Mouse (Mus musculus) heart, adult 18-20 months (tissue): ENCODE measurements at regions not wholly inside any gene's neighbourhood (a gene's known extent, or its start where the extent isn't known, plus 50 kb on each side); places are given as distances from the start of the nearest gene placed in this dataset.

Source experiments
- DNase-seq, 2 experiments: peaks; one replicate each; pipeline ENCODE4 v3.0.0; 2021 to 2022; ENCODE audit warnings: mixed read lengths in 1 of 2

DNA sequence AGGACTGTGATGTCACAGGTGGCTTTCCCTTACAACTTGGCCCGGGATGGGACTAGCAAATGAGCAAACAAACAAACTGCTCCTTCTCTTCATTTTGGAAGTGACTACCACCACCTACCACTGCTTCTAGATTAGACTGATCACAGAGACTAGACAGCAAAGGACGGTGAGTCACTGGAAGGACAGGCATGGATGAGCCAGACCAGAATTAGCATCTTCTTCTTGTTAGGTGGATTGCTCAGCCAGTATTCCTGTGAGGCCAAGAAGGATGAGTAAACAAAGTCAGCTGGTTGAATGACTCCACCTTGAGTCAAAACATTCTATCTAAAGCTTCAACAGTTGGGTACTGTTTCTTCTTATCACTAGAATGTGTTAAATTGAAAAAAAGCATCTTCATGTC lies 385.1 kb upstream of the Mon1b start:
- no peak for DNase-seq

DNA sequence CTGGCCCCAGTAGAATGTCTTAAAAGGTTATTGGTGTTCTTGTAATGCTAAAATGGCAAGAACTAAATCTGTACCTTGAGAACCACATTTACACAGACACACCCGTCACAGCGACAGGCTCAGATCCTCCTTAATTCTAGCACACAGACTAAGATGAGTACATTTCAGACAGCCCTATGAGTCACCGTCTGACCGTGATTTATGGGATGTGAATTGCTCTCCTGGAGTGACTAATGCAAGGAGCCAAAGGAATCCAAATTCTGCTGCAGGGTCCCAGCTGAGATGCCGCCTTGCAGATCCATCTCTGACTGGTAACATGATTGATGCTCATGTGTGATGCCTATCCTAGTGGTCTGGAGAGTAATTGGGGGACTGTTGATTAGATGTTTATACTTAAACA lies 381.3 kb upstream of the Mon1b start:
- no peak for DNase-seq

DNA sequence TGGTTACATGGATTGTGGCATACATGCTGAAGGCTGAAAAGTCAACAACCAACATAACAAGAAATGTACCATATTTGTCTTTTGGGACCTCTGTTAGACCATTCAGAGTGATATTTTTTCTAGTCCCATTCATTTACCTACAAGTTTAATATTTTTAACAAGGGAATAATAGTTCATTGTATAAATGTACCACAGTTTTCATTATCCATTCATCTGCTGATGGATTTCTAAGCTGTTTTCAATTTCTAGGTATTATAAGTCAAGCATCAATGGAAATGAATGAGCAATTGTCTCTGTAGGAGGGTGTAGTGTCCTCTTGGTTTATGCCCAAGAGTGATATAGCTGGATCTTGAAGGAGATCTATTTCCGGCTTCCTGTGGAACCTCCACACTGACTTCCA lies 375.9 kb upstream of the Mon1b start:
- DNase-seq = no peak

DNA sequence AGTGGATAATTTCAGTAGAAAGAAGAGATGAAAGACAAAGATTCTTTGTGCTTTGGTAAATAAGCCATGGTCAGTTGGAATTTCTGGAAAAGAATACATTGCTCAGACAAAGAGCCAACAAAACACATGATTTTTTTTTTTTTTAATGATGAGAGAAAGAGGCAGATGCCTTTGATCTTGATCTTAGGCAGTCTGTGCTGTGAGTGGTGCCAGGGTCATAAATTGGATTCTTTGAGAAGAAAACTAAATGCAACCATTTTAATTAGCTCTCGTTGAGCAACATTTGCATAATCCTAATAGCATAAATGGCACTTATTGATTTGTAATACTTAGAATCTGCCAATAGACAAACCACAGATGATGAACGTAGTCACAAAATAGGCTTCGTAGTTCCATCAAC lies 372.1 kb upstream of the Mon1b start:
- no peak for DNase-seq

DNA sequence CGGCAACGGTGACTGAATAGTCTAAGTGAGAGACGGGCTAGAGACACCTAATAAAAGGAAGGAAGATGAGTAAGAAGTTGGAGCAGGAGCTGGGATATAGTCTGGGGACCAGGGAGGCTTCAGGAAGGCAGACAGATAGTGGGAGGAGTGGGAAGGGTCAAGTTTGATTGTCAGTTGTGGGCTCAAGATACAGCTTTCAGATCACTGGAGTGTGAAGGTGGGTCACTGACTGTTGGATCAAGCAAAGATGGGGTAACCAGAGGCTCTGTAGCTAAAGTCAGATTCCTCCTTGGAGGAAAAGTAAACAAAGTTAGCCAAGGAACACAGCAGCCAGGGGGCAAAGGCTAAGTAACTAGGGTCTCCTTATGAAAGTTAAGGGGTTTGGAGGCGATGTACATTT lies 364.1 kb upstream of the Mon1b start:
- DNase-seq = no peak

DNA sequence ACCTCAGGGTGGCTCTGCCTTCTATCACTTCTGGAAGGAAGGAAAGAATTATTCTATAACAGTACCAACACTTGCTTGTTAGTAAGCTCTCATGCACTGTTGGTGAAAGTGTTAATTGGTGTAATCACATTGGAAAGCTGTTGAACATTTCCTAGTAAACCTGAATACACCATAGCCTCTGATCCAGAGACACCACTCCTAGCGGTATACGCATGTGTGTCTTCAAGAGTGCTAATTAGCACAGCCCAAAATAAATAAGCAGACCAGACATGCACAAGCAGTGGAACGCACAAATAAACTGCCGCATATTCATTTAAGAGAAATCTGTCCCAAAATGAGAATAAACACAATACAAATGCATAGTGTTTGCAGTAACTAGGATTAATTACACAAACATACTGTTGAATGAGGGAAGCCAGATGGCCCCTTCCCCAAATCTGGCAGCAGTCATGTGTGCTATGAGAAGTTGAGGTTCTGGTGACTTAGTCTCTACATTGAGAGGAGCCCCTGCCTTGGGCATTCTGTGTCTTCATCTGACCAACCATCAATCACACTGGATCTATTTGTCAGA lies 335.0 kb upstream of the Mon1b start:
- no peak for DNase-seq

DNA sequence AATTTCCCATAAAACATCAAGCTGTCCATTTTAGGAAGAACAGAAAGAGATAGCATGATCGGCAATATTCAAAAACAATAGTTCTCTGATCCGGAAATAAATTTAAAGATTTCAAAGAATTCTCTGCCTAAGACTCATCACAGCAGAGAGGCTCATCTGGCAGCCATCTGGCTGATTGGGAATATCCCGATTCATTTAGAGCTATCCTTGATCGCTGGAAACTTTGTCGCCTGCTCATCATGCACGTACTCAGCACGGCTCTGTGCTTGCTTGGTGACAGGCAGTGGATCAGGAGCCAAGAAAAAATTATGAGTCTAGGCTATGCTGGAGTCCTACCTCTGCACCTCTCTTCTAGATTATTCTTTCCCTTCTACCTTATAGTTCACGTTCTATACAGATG lies 332.0 kb upstream of the Mon1b start:
- no peak for DNase-seq

DNA sequence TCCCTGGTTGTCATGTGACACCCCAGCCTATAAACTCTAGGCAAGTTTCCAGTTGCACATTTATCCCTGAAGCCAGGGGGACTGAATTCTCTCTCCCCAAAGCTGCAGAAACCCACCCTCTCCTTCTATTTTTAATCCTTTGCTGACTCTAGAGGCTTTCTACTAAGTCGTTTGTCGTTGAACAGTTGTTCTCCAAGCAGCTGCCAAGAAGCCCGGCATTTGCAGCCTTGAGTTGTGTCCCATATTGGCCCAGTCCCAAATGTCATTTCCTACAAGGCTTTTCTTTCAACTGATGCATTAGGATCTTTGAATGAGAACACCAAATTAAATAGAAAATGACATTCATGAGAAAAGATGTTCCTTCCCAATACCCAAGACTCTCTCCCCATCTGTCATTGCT lies 318.2 kb upstream of the Mon1b start:
- no peak for DNase-seq

DNA sequence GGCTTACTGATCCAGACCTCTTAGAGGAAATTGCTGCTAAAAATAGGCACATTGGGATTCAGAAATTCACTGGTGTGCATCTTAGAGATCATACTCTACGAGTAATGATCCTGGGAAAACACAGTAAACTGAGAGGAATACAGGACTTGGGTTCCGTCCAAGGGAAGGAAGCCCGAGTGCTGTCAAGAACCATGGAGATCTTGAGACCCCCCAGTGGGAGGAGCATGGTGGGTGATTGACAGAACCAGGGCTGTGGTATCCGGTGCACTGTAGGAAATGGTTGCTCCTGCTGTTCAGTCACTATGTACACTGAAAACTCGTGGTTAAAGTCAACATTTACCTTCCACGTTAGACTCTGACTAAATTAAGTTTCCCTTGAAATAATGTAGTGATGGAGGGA lies 303.8 kb upstream of the Mon1b start:
- no peak for DNase-seq

DNA sequence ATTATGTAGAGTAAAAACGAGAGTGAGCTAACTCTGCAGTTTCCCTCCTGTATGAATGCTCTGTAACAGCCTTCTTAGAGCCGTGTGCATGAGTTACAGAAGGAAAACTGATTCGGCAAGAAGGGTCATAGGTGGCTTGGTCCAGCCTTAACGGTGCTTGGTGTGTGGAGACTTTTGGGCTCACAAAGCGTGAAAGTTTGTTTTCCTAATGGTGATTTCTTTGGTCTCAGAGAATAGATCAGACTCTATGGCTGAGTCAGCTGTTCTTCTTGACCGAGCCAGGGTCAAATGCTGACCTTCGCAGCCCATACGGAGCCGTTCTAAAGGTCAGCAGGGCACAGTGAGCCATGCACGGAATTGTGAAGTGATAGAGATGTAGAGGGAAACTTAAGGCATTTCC lies 294.1 kb upstream of the Mon1b start:
- no peak for DNase-seq

DNA sequence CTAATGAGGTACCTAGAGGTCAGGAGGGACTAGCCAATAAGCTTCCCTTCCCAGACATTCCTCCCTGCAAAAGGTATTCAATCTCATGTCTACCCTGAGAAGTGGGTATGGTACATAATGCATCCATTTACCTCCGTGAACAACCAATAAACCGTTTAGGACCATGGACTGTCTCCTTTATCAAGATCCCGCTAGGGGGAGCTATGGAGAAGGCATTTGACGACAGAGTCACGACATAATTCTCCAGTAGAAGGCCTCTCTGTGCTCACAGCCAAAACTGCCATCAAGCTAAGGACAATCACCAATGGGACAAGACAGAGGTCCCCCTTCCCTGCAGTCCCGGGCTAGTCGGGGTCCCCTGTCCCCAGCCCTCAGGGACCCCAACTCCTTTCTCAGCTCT lies 273.5 kb upstream of the Mon1b start:
- DNase-seq = peak in 1 of 2 experiments; percentile 6

DNA sequence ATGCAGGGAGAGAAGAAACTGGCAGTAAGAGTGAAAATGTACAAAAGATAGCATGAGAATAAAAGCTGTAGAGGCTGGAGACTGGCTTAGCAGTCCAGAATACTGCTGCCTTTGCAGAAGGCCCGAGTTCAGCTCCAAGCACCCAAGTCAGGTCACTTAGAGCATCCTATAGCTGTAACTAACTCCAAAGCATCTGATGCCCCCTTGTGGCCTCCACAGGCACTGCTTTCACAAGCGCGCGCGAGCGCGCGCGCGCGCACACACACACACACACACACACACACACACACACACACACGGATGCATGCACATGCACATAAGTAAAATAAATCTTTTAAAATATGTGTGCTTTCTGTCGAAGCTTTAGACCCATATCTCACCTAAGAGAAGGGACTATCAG lies 271.2 kb upstream of the Mon1b start:
- no peak for DNase-seq

DNA sequence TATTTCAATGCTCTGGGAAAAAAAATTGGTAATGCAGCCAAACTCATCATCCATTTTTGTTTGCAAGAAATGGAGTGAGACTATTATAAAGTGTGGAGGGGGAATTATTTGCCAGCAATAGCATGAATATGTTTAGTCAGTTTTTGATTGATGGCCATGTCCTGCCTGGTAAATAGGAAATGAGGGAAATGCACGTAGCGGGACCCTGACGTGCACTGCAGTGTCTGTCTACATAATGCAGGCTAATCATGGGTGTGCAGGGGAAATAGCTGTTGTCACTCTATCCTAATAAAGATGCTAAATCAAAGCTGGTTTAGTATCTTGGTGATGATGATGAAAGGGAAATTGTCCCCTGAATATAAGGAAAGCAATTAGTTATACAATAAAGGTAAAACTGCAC lies 251.9 kb upstream of the Mon1b start:
- DNase-seq = no peak

DNA sequence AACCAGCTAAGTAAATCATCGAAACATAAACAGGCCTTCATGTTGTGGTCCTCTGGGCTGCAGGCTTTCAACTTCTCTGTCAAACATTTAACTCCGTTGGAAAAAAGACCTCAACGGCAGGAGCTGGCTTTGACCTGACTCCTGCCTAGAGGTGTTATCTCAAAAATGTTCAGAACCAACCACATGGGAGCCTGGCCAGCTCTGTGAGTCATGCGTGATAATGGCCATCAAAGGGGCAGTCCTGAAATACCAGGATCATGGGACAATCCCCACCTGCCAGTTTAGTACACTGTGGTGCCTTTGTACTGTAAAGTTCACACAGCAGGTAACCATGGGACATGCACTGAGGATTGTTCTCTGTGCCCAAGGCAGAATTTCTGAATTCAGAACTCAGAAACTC lies 251.4 kb upstream of the Mon1b start:
- peak; percentile 70 to 76 for DNase-seq

DNA sequence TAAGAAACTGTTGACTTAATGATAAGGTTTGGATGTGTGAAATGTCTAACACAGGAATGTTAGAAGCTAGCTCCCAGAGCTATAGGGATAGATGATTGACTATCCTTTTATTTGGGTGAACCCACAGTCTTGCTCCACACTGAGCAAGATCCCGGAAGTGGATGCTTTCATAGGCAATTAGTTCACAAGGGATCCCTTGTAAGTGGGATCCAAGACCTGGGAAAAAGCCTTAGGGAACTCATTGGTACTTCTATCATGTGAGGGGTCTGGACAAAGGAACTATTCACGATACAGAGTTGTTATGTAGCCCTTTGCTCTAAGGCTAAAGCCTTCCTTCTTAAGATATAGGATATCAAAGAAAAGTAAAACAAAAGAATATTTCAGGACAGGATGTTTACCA lies 245.9 kb upstream of the Mon1b start:
- DNase-seq = no peak

DNA sequence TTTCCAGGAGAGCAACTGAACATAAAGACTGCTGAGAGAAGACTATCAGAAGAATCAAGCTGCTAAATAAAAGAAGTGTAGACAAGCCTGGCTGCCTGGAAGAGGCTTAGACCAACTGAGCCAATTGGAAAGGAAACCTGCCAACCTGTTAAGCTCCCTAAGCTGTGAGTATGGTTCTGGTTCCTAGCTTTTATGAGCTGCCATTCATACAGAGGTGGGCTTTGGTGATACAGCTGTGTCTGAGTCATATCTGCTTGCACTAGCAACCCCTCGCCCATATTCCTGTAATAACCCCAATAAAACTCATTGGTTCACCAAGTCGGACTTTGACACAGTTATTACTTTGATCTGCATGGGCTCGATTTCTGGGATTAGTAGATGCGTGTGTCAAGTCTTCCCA lies 245.3 kb upstream of the Mon1b start:
- DNase-seq = no peak

DNA sequence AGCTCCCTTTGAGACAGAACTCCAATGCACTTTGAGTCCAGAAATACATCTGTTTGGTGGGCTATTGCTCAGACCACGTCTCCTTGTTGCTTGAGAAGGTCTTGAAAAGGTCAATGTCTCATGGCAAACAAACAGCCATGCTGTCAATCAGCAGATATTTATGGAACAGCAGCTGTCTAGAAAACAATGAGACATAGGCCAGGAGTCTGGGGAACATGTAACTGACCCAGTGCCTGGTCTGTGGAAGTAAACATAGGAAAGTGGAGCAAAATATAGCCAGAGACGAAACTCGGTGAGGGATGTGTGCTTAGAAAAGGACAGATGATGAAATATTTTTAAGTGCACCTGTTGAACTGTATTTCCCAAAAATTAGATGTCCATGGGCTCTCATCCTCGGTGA lies 241.1 kb upstream of the Mon1b start:
- peak in 1 of 2 experiments; percentile 4 for DNase-seq

DNA sequence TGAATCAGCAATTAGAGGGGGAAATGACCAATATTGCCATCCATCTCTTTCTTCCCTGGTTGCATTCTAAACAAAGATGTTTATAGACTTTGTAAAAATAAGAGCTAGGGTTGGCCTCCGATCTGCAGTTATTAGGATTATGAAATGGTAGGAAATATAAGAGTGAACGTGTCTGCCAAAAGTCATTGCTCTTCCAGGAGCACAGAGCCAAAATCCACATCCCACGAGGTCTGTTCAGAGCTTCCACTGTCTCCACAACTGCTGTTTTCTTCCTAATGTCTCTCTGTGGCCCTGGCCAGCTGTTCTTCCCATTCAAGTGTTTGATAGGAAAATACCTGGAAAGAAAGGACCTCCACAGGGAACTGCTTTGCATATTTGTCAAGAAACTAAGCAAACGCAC lies 230.2 kb upstream of the Mon1b start:
- no peak for DNase-seq

DNA sequence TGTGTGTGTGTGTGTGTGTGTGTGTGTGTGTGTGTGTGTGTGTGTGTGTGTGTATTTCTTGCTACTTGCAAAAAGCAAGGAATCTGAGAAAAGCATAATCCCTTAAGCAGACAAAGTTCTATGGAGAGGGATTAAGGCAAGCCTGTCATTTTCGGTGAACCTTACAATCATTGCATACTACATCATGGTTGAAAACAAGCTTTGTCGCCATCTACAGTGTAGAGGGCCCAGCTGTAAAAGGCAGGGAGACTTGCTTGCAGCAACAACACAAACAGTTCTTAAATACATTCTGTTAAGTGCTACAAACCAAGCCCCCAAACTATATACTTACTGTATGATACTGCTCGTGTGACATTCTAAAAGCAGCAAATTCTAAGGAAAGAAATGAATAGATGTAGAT lies 216.0 kb upstream of the Mon1b start:
- peak in 1 of 2 experiments; percentile 3 for DNase-seq

DNA sequence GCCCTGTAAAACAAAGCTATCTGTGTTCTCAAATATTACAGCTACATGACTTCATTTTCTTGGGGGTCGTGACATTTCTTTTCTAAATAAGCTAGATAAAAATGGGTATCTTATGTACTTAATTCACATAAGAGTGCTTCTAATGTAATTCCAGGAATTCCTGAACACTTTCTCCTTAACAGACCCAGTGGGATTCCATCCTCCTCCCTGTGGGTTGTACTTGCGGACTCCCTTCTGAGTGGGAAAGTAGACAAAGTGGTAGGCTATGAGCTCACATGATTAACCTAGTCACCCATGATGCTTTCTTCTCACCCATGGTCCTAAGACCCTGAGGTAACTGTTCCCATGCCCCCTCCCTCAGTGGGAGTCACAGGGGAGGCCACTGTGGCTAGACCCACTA lies 212.7 kb upstream of the Mon1b start:
- DNase-seq = no peak

DNA sequence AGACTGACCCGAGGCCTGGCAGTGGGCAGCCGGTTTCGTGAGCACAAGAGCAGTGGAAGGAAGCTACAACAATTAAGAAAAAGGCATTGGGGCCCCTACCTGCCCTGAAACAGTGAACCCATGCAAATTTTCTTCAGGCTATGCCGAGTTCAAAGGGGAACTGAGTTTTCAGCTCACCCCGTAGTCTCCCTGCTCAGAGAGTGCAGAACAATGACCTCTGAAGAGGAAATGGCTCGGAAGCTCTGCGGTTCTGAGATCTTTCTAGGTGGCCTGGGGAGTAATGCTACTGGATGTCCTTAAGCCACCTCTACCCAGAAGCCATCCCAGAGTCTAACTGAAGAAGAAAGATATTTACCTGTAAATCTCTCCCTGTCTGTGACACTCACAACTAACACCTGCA lies 196.3 kb upstream of the Mon1b start:
- DNase-seq = no peak

DNA sequence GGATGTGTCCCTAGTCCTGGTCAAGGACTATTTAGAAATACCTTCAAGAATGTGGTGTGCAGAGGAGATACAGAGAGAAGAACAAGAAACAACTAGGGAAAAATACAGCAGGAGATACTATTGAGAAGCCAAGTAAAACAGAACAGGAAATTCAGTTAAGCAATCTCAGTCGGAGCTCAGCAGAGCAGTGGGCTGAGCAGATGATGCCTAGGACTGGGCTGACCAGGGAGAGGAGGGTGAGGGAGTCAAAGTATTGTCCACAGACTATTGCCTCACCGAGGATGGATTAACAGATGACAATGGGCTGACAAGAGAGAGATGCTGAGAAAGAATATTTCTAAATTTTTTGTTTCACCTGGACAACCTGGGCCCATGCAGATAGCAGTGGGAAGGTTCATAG lies 181.4 kb upstream of the Mon1b start:
- DNase-seq = no peak

DNA sequence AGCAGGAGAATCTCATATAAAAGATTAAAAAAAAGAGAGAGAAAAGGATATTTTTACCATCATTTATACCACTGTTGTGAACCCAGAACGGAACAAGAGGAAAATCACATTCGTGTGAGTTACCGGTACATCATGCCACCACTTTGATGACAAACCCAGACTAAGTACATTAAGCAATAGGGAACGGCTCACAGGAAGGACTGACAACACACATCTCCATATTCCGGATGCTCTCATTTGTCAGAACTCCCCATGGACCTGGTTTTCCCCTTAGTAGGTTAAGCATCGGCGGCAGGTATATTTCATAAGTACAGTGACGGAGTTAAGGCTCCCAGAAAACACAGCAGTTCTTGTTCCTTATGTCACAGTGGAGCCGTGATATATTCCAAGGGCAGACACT lies 170.8 kb upstream of the Mon1b start:
- DNase-seq = no peak

DNA sequence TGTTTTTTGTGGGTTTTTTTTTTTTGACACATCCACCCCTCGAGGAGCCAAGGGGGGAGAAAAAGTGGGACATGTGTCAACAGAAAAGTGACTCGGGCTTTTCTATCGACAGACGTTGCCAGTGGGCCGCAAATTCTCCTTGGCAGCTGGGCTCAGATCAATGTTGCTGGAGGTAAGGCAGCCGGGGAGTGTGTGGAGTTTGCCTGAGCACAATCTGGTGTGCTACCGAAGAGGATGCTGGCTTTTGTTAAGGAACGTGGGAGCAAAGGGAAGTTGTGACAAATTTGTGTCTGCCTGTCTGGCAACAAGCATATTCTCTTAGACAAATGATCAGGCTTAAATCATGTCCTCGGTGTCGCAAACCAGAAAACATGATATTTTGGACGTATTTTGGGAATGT lies 170.2 kb upstream of the Mon1b start:
- DNase-seq = no peak

DNA sequence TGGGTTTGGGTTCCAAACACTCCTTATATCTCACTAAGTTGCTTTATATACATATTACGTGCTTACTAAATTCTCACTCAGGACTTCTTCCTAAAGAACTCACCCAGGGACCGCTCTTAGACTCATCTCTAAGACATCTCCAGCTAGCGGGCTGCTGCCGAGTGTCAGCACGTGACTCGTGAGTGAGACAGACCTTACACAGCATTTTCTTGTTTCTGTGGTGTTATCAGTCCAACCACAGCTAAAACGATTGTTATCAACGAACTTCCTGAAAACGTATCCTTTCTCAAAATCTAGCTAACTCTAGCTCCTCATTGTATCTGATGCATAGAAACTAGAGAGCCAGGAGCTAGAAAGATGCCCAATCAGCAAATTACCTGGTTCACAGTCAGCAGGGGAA lies 168.7 kb upstream of the Mon1b start:
- no peak for DNase-seq
